Mouse (Mus musculus): ENCODE results near the gene Olfr683. TPM values are rescaled to one million over a fixed set of nuclear protein-coding genes. Genes with fewer than 3 reads are reported as not detected.
A peak's percentile ranks its signal among the peaks of the same experiment; 100 is the strongest.
"Not testable (repeated sequence)": the region's sequence is repeated elsewhere in the genome, so short reads cannot be mapped to it uniquely, and the experiment has no call there.

Gene Olfr683
- not detected for total RNA-seq (2021)
- polyA plus RNA-seq (2012; rRNA removed), result not detected in 2 replicates
- long read RNA-seq, result 0 reads

DNA sequence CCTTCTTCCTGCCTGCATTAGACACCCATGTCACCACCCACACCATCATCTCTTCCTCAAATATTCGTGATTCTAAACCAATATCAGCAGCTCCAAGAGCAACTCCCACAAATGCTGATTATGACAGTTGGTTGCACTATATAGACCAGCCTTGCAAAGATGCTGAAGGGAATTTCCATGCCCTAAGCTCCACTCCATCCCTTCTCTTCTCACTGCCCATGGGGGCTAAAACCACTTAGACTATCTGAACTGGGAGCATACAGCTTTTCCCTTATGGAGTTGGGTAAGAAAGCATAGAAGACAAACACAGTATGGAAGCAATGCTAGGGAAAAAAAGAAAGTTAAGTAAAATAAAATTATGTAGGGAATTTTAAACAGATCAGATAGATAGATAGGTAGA is at the start of gene Olfr683:
Gene Olfr683, minus strand, starts transcription at position 101 of the 400 bp plus-strand sequence.
- DNase-seq, result no peak
- intact Hi-C loops (cut with DNase I), result no loop called here
- TF ChIP-seq POLR2A (IDR thresholded peaks at IDR 0.05; ENCODE audit: insufficient read depth, low read depth, low read length) (no peak), CTCF (IDR thresholded peaks at IDR 0.05) (no peak), EP300 (IDR thresholded peaks at IDR 0.05; ENCODE audit: insufficient read depth, low read depth, low read length) (no peak)
- Histone ChIP-seq H3K4me1 (ENCODE audit: control insufficient read depth, insufficient read depth, low read length) (no peaks in the 10 kb centered on the region), H3K9ac (ENCODE audit: low read depth, low read length) (no peak within 1 kb of the TSS), H3K4me3 (no peak within 1 kb of the TSS), H3K27me3 (ENCODE audit: control insufficient read depth, insufficient read depth, low read length) (no peaks in the 10 kb centered on the region), H3K79me2 (replicated peaks; ENCODE audit: control insufficient read depth, insufficient read depth, low read length) (no peaks in the 10 kb centered on the region), H3K27ac (no peak within 1 kb of the TSS), H3K36me3 (ENCODE audit: control insufficient read depth, insufficient read depth, low read length) (no peaks in the 10 kb centered on the region)
- WGBS, result 43% methylated on average over 1 of the region's 1 CpGs

DNA sequence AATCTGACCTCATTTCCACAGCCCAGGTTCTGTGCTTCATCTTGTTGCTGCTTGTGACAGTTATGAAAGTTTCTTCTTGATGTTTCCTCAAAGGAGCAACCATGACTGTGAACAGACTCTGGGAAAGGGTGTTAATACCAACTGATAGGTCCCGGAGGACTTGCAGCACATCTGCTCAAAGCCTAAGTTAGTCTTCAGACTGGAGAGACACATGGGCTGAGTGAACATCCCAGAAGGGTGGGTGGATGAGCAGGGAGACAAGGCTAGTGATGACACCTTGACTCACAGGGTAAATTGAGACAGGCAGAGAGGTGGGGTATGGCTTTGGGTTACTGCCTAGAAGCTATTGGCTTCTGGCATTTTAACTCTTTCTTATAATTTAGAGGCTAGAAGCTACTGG is 39.1 kb upstream of the Olfr683 start, which contains the start of gene Olfr685:
Gene Olfr685, minus strand, starts transcription at position 101 of the 400 bp plus-strand sequence.
- TF ChIP-seq CTCF (IDR thresholded peaks at IDR 0.05) (no peak), POLR2A (IDR thresholded peaks at IDR 0.05; ENCODE audit: insufficient read depth, low read depth, low read length) (no peak), EP300 (IDR thresholded peaks at IDR 0.05; ENCODE audit: insufficient read depth, low read depth, low read length) (no peak)
- Histone ChIP-seq H3K36me3 (ENCODE audit: control insufficient read depth, insufficient read depth, low read length) (no peaks in the 10 kb centered on the region), H3K27me3 (ENCODE audit: control insufficient read depth, insufficient read depth, low read length) (no peaks in the 10 kb centered on the region), H3K4me3 (no peak within 1 kb of the TSS), H3K4me1 (ENCODE audit: control insufficient read depth, insufficient read depth, low read length) (no peaks in the 10 kb centered on the region), H3K27ac (no peak within 1 kb of the TSS), H3K9ac (ENCODE audit: low read depth, low read length) (no peak within 1 kb of the TSS), H3K79me2 (replicated peaks; ENCODE audit: control insufficient read depth, insufficient read depth, low read length) (no peaks in the 10 kb centered on the region)
- DNase-seq, result no peak
- WGBS, result 73% methylated on average over 1 of the region's 1 CpGs
- intact Hi-C loops (cut with DNase I), result no loop called here

DNA sequence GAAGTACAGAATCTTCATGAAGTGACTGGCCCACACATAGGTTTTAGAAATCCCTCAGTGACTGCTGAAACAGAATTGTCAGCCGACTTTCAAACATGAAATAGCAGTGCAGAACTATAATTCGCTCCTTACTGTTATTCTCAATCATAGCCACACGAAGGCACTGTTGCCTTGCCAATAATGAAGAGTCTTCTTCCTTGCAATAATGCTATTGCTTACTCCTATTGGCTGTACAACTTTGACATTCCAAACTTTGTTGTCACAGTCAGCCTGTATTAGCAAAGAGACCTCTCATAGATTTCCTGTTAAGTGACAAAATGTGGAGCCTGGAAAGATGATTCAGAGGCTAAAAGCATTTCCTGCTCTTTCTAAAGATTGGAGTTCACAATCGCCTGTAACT is 24.0 kb upstream of the Olfr683 start:
- intact Hi-C loops (cut with DNase I), result loop anchor here (1.0 to 10.0 kb wide), 4 partner anchors 164 to 344 kb away; partner anchors contain the start of gene Olfr690
- H3K36me3 ChIP-seq (ENCODE audit: control insufficient read depth, insufficient read depth, low read length), result no peaks in the 10 kb centered on the region
- H3K4me3 ChIP-seq, result no peak overlapping the region
- no peak for TF ChIP-seq POLR2A (IDR thresholded peaks at IDR 0.05; ENCODE audit: insufficient read depth, low read depth, low read length)
- TF ChIP-seq EP300 (IDR thresholded peaks at IDR 0.05; ENCODE audit: insufficient read depth, low read depth, low read length), result no peak
- peak; percentile 81 for TF ChIP-seq CTCF (IDR thresholded peaks at IDR 0.05)
- H3K4me1 ChIP-seq (ENCODE audit: control insufficient read depth, insufficient read depth, low read length), result no peaks in the 10 kb centered on the region
- H3K27me3 ChIP-seq (ENCODE audit: control insufficient read depth, insufficient read depth, low read length), result no peaks in the 10 kb centered on the region
- H3K27ac ChIP-seq, result no peak overlapping the region
- no peaks in the 10 kb centered on the region for H3K79me2 ChIP-seq (replicated peaks; ENCODE audit: control insufficient read depth, insufficient read depth, low read length)
- WGBS, result 33% methylated on average over 4 of the region's 4 CpGs
- H3K9ac ChIP-seq (ENCODE audit: low read depth, low read length), result no peak overlapping the region
- DNase-seq, result no peak

- no peak within 1 kb of the TSS for H3K4me3 ChIP-seq
- TF ChIP-seq CTCF (IDR thresholded peaks at IDR 0.05), result no peak
- TF ChIP-seq EP300 (IDR thresholded peaks at IDR 0.05; ENCODE audit: insufficient read depth, low read depth, low read length), result no peak
- TF ChIP-seq POLR2A (IDR thresholded peaks at IDR 0.05; ENCODE audit: insufficient read depth, low read depth, low read length), result no peak
- intact Hi-C loops (cut with DNase I), result no loop called here
- no peaks in the 10 kb centered on the region for H3K36me3 ChIP-seq (ENCODE audit: control insufficient read depth, insufficient read depth, low read length)
- H3K27ac ChIP-seq, result no peak within 1 kb of the TSS
- no peaks in the 10 kb centered on the region for H3K27me3 ChIP-seq (ENCODE audit: control insufficient read depth, insufficient read depth, low read length)
- no peak for DNase-seq
- H3K4me1 ChIP-seq (ENCODE audit: control insufficient read depth, insufficient read depth, low read length), result no peaks in the 10 kb centered on the region
- 42% methylated on average over 1 of the region's 1 CpGs for WGBS
- H3K79me2 ChIP-seq (replicated peaks; ENCODE audit: control insufficient read depth, insufficient read depth, low read length), result no peaks in the 10 kb centered on the region
- H3K9ac ChIP-seq (ENCODE audit: low read depth, low read length), result no peak within 1 kb of the TSS
Measured at GRCm38 (mm10) chr7:105163553-105163952, 16.7 kb upstream of the Olfr683 start, which contains the start of gene Olfr684. TSS of gene Olfr684 (minus strand) at chr7:105163653.

GRCm38 (mm10) chr7:105141275-105141674 is 5.5 kb downstream of the Olfr683 start:
- Histone ChIP-seq H3K9ac (ENCODE audit: low read depth, low read length) (no peak overlapping the region), H3K27ac (no peak overlapping the region), H3K36me3 (ENCODE audit: control insufficient read depth, insufficient read depth, low read length) (no peaks in the 10 kb centered on the region), H3K27me3 (ENCODE audit: control insufficient read depth, insufficient read depth, low read length) (no peaks in the 10 kb centered on the region), H3K4me3 (no peak overlapping the region), H3K79me2 (replicated peaks; ENCODE audit: control insufficient read depth, insufficient read depth, low read length) (no peaks in the 10 kb centered on the region), H3K4me1 (ENCODE audit: control insufficient read depth, insufficient read depth, low read length) (no peaks in the 10 kb centered on the region)
- 53% methylated on average over 2 of the region's 2 CpGs for WGBS
- DNase-seq, result no peak
- no peak for TF ChIP-seq POLR2A (IDR thresholded peaks at IDR 0.05; ENCODE audit: insufficient read depth, low read depth, low read length)
- TF ChIP-seq CTCF (IDR thresholded peaks at IDR 0.05), result no peak
- no peak for TF ChIP-seq EP300 (IDR thresholded peaks at IDR 0.05; ENCODE audit: insufficient read depth, low read depth, low read length)
- intact Hi-C loops (cut with DNase I), result no loop called here

- Histone ChIP-seq H3K27ac (no peak within 1 kb of the TSS), H3K79me2 (replicated peaks; ENCODE audit: control insufficient read depth, insufficient read depth, low read length) (no peaks in the 10 kb centered on the region), H3K9ac (ENCODE audit: low read depth, low read length) (no peak within 1 kb of the TSS), H3K4me3 (no peak within 1 kb of the TSS), H3K27me3 (ENCODE audit: control insufficient read depth, insufficient read depth, low read length) (no peaks in the 10 kb centered on the region), H3K4me1 (ENCODE audit: control insufficient read depth, insufficient read depth, low read length) (no peaks in the 10 kb centered on the region), H3K36me3 (ENCODE audit: control insufficient read depth, insufficient read depth, low read length) (no peaks in the 10 kb centered on the region)
- intact Hi-C loops (cut with DNase I), result no loop called here
- DNase-seq, result no peak
- TF ChIP-seq CTCF (IDR thresholded peaks at IDR 0.05) (no peak), POLR2A (IDR thresholded peaks at IDR 0.05; ENCODE audit: insufficient read depth, low read depth, low read length) (no peak), EP300 (IDR thresholded peaks at IDR 0.05; ENCODE audit: insufficient read depth, low read depth, low read length) (no peak)
Measured at GRCm38 (mm10) chr7:105116536-105116935, 30.3 kb downstream of the Olfr683 start, which contains the start of gene Olfr681. TSS of gene Olfr681 (plus strand) at chr7:105116836.

- H3K36me3 ChIP-seq (ENCODE audit: control insufficient read depth, insufficient read depth, low read length); H3K4me1 ChIP-seq (ENCODE audit: control insufficient read depth, insufficient read depth, low read length); H3K27ac ChIP-seq; H3K4me3 ChIP-seq; DNase-seq; H3K9ac ChIP-seq (ENCODE audit: low read depth, low read length); H3K27me3 ChIP-seq (ENCODE audit: control insufficient read depth, insufficient read depth, low read length); intact Hi-C loops (cut with DNase I); H3K79me2 ChIP-seq (replicated peaks; ENCODE audit: control insufficient read depth, insufficient read depth, low read length): not testable (repeated sequence)
Measured at GRCm38 (mm10) chr7:105092717-105093116, 54.1 kb downstream of the Olfr683 start, which contains the start of gene Olfr680-ps1. TSS of gene Olfr680-ps1 (minus strand) at chr7:105092817.
